Mouse (Mus musculus): Measurements from ENCODE around the gene Mms19.

Mms19 gene

DNA sequence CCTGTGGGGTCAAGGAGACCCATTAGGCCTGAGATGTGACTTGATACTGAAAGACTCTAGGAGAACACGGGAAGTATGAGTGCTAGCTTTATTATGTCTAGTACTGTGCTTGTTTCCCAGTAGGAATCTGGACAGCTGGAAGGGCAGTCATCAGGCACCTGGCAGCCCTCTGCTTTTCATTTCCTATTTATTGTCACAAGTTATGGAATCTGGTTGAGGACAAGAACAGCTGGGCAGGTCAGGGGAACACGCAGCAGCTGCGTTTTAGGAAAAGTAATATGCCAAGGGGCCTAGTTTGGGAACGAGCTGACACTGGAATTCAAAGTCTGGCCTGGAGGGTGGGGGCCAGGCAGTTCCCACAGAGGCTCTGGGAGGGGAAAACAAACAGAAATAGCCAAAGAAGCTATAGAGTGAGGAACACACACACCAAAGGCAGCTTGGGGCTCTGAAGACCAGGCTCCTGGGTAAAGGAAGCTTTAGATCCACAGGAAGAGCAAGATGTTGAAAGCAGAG, 19.5 kb upstream of the Mms19 start:
- in situ Hi-C loops (cut with MboI; ENCODE audit: low pct_unique_long_range_greater_than_20kb in 1 of 2, low sequenced_read_pairs in 2 of 2, unreplicated experiment in 1 of 2) = no loop called here

DNA sequence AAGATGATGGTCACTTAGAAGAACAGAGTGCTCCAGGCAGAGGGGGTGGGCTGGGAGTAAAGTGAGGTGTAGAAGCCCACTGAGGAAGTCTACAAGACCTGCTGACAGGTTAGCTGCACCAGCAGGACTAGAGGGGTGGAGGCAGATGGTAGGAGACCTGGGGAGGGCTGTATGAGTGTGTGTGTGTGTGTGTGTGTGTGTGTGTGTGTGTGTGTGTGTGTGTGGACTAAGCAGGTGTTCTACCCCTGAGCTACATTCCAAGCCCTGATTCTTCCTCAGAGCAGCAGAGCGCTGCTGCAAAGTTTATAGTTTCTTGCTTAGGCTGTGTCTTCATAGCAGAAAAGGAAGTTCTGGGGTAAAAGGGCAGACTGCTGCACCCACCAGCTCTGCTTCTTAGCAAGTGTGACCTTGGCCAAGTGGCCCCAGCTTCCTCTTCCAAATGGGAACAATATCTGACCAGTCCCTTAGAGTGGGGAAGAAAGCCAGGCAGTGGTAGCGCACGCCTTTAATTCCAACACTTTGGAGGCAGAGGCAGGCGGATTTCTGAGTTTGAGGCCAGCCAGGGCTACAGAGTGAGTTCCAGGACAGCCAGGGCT, 18.8 kb upstream of the Mms19 start:
- in situ Hi-C loops (cut with MboI; ENCODE audit: low pct_unique_long_range_greater_than_20kb in 1 of 2, low sequenced_read_pairs in 2 of 2, unreplicated experiment in 1 of 2) = no loop called here

DNA sequence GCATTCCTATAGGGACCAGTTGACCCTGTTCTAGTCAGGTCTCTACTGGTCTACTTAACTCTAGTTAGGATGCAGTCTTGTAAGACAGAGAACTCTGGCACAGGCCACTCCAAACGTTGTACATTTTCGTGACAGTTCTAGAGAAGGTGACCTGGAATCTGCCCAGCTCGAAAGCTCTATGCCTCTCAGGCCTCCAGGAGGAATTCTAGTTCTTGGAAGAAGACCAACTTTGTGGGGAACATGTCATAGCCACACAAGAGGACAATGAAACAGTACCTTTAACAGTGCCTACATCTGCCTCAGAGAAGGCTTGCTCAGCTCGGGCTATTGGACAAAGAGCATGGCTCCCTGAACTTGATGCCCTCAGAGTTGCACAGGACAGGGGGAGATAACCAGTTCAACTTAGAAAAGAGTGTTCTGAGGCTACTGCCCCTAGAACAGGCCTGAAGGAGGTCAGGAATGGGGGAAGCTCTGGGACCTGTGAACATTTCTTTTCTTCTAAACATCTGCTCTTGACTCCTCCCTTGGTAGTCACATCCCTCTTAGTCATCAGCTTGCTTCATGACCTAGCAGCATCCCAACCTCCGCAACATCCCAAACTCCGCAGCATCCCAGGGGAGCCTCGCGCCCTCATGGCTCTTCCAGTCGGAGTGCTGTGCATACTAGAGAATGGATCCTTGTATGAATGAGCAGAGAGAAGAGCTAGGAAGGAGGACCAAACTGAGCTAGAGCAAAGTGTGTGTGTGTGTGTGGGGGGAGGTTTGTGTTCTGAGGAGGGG, 18.0 kb upstream of the Mms19 start:
- in situ Hi-C loops (cut with MboI; ENCODE audit: low pct_unique_long_range_greater_than_20kb in 1 of 2, low sequenced_read_pairs in 2 of 2, unreplicated experiment in 1 of 2) = no loop called here

DNA sequence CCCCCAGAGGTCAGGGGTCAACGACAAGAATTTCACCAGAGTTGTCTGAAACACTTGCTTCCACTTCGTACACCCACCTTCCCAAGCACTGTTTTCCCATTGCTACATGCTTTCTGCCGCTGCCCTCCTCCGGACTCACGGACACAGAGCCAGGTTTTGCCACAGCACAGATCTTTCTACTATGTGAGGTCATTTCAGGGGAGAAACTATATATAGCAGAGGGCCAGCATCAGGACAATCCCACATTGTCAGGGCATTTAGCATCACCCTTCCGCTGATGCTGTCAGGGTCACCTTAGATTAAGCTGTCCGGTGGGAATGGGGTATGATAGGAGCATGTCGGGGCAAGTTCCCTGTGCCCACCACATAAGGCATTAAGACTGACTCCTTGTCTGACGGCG, 16.1 kb upstream of the Mms19 start:
- in situ Hi-C loops (cut with MboI; ENCODE audit: low pct_unique_long_range_greater_than_20kb in 1 of 2, low sequenced_read_pairs in 2 of 2, unreplicated experiment in 1 of 2) = no loop called here

DNA sequence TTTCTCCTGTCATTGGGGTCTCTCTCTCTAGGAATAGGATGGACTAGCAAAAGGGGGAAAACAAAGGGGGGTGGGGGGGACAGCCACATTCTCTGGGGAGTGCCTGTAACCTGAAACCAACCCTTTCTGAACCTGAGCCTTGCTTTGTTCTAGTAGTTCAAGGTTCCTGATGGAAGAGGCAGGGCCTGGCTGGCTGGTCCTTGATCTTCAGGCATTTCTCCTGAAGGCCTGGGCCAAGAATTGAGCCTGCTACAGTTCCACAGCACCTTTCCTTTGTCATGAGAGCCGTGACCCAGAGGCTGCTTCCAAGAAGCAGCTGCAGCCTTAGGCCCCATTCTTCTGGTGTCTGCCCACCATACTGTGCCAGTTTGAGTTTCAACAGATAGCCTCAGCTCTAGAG, 14.5 kb upstream of the Mms19 start:
- in situ Hi-C loops (cut with MboI; ENCODE audit: low pct_unique_long_range_greater_than_20kb in 1 of 2, low sequenced_read_pairs in 2 of 2, unreplicated experiment in 1 of 2) = no loop called here

DNA sequence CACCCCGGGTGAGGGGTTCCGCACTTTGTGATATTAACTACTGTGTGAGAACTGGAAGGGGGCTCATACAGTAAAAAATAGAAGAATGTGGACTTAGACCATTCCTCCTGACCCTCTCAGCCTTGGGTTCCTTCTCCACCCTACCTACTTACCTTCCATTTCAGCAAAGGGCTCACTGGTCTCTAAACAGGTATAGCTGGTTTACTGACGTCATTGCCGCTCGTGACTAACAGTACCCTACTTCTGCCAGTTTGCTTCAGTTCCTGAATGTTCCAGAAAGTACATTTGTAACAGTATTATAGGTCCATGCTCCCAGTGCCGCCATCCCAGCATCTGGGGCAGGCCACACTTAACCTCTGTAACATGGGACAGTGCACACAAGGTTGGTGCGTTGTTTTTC, 13.1 kb upstream of the Mms19 start:
- in situ Hi-C loops (cut with MboI; ENCODE audit: low pct_unique_long_range_greater_than_20kb in 1 of 2, low sequenced_read_pairs in 2 of 2, unreplicated experiment in 1 of 2) = no loop called here

DNA sequence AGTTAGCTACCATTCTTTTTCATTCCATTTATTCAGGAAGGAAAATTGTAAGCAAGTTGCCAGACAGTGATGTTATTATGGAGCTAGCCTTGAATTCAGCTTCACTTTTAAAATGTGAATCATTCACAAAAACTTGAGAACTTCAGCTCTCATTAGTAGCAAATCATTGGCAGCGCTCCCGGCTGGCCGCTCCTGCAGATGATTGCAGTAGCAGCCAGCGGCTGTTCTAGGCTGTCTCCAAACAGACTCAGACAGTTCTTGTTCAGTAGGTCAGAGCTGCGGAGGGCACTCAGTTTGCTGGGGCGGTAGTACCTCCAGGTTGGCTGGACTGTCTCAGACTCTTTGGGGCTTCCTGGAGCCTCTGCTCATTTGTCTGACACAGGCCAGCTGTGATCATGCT, 12.5 kb upstream of the Mms19 start:
- in situ Hi-C loops (cut with MboI; ENCODE audit: low pct_unique_long_range_greater_than_20kb in 1 of 2, low sequenced_read_pairs in 2 of 2, unreplicated experiment in 1 of 2) = no loop called here

DNA sequence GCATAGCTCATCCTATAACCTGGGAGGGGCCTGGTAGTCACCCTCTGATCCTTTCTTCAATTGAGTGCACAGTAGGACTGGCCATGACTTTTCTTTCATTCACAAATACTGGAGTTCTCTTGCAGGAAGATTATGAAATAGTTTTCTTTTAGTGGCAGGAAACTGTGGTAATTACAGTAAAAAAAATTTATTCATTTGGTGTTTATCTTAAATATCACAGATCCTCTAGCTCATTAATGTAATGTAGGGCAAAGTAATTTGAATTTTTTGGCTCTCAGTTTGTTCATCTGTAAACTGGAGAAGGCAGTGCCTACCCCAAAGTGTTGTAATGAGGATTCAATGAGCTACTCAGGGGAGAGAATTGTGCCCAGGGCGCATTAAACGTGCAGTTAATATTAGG, 12.0 kb upstream of the Mms19 start:
- in situ Hi-C loops (cut with MboI; ENCODE audit: low pct_unique_long_range_greater_than_20kb in 1 of 2, low sequenced_read_pairs in 2 of 2, unreplicated experiment in 1 of 2) = no loop called here

DNA sequence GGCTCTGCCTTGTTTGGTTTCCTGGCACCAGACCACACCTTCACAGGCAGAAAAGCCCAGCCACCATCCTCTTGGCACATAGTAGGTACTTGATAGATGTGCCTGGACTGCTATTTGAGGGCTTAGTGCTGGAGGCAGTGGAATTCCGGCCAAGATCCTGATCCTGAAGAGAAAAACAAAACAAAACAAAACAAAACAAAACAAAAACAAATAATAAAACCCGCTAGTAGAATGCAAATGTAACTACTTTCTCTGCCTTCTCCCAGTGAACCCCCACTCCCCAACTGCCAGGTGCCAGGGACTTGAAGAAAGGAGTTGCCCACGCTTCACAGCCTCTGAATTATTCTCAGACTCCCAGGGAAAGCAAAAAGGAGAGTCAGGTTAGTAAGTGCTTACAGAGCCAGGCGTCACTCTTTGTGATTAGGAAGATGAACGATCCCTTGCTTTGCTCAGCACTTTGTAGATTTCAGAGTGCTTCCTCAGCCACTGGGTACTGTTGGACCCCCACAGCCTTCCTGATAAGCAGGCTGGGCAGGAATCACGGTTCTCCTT, 11.0 kb upstream of the Mms19 start:
- in situ Hi-C loops (cut with MboI; ENCODE audit: low pct_unique_long_range_greater_than_20kb in 1 of 2, low sequenced_read_pairs in 2 of 2, unreplicated experiment in 1 of 2) = no loop called here

DNA sequence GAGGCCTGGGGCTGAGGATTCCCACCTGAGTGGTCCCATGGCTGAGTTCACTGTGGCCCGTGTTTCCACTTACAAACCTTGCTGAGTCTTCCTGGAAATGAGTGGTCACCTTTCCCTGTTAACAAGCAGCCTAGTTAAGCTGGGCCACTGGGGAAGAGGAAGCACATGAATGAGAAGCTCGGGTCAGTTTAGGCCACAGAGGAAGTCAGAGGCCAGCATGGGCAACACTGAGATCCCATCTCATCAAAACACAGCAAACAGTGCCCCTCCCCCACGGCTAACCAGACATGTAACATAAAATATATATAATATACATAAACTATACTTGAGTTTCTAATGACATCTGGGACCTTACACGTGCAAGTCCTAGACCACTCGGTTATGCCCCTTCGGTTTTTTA, 8.9 kb upstream of the Mms19 start:
- in situ Hi-C loops (cut with MboI; ENCODE audit: low pct_unique_long_range_greater_than_20kb in 1 of 2, low sequenced_read_pairs in 2 of 2, unreplicated experiment in 1 of 2) = no loop called here

DNA sequence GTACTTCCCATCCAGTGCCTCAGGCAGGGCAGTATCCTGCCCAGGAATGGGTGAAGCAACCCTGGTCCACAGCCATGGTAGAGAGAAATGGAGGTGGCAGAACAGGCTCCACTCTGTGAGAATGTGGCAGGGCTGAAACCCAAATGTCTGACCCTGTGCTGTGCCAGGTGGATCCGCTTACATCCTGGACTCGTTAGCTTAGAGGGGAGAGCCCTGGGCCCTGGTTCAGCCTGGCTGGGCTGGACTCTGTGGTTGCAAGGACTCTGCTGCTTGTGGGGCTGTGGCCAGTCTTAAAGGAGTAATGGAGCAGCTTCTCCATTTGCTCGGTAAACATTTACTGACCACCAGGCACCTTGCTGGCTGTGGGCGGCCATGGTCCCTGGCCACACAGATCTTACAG, 6.2 kb upstream of the Mms19 start:
- in situ Hi-C loops (cut with MboI; ENCODE audit: low pct_unique_long_range_greater_than_20kb in 1 of 2, low sequenced_read_pairs in 2 of 2, unreplicated experiment in 1 of 2) = no loop called here

DNA sequence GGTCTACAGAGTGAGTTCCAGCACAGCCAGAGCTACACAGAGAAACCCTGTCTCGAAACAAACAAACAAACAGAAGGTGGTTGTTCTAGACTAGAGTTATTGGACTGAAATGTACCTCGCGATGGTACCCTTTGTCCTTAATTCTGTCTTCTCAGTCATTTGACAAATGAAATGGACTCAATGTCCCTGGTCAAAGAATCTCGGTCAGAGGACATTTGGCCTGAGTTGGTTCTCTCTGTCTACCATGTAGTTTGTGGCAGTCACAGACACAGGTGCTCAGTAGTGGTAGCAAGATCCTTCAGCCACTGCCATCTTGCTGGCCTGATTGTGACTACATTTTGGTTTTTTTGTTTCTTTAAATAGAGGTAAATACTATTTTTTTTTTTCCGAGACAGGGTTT, 5.0 kb upstream of the Mms19 start:
- in situ Hi-C loops (cut with MboI; ENCODE audit: low pct_unique_long_range_greater_than_20kb in 1 of 2, low sequenced_read_pairs in 2 of 2, unreplicated experiment in 1 of 2) = no loop called here

DNA sequence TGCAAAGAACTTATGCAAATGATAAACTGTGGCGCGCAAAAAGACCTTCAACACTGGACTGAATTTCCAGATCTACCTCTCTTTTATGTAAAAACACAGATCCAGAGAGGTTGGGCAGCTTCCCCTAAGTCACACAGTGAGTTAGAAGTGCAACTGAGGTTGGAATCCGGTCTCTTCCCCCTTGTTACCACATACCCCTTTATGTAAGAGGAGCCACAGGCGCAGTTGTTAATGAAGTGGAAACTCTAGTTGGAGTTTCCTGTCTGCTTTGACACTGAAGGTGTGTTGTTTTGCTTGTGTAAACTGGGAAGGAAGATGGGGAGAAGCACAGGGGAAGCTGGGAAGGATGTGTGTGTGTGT, 1.8 kb upstream of the Mms19 start:
- in situ Hi-C loops (cut with MboI; ENCODE audit: low pct_unique_long_range_greater_than_20kb in 1 of 2, low sequenced_read_pairs in 2 of 2, unreplicated experiment in 1 of 2) = no loop called here

DNA sequence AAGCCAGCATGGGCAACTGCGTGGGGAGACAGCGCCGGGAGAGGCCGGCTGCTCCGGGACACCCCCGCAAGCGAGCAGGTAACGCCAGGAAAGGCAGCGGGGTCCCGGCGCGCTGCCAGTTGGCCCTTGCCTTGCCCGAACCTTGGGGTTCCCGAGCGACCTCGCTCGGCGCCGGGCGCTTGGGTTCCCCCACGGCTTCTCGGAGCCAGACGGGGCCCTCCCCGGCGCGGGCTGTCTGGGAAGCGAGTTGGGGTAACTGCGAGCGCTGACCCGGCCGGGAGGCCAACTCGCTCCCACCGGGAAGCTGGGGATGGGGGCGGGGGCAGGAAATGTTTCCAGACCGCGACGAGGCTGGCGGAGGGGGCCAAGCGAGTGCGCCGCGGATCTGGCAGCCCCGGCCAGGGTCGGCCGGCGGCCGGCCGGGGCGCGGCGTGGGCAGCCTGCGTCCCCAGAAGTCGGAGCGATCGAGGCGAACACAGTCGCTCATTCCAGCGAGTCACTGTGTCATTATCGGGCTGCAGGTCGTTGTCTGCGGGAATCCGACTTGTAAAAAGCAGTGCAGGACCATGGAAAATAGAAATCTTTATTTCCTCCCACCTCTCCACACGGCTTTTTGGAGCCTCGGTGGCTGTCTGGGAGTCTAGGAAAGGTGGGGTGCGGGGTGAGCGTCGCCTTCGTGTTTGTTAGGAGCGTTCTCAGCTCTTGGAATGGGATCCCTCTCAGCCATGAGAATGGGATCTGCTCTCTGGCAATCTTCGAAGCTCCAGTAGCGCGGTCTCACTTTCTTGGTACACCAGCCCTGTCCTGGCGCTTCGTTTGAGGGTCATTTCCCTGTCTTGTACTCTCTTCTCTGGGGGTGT, 1.2 kb upstream of the Mms19 start:
- in situ Hi-C loops (cut with MboI; ENCODE audit: low pct_unique_long_range_greater_than_20kb in 1 of 2, low sequenced_read_pairs in 2 of 2, unreplicated experiment in 1 of 2) = no loop called here

DNA sequence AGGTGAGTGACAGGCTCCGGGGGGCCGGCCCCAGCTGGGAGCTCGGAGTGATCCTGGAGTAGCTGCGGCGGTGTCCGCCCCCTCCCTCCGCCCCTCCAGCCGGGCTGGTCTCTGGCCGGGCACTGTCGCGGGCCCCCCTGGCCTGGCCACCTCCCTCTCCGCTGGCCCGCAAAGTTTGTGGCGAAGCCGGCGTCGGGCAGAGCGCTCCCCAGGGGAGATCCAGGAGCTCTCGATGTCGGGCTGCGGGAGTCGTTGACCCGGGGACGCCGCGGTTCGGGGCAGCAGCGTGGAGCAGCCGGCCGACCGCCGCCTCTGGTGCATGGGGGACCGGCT, 604 bp upstream of the Mms19 start, which contains the start of gene Ubtd1:
Ubtd1 (plus strand) TSS at position 169 of the 333 bp plus-strand sequence.
- in situ Hi-C loops (cut with MboI; ENCODE audit: low pct_unique_long_range_greater_than_20kb in 1 of 2, low sequenced_read_pairs in 2 of 2, unreplicated experiment in 1 of 2) = no loop called here

DNA sequence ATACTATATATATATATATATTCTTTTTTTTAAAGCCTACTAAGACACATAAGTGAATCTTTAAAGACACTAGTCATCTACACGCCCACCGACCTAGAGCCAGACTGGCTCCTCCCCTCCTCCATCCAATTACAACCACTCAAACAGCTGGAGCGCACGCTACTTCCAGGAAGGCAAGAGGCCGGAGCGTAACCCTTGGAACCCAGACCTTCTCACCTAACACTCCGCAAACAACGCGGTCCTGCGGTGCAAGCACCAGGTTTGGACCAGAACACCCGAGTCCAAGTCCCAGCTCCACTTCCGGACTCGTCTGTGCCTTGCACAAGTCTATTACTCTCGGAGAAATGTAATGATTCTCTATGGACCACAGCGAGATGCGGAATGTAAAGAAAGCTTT, 537 bp downstream of the Mms19 start:
- in situ Hi-C loops (cut with MboI; ENCODE audit: low pct_unique_long_range_greater_than_20kb in 1 of 2, low sequenced_read_pairs in 2 of 2, unreplicated experiment in 1 of 2) = no loop called here

DNA sequence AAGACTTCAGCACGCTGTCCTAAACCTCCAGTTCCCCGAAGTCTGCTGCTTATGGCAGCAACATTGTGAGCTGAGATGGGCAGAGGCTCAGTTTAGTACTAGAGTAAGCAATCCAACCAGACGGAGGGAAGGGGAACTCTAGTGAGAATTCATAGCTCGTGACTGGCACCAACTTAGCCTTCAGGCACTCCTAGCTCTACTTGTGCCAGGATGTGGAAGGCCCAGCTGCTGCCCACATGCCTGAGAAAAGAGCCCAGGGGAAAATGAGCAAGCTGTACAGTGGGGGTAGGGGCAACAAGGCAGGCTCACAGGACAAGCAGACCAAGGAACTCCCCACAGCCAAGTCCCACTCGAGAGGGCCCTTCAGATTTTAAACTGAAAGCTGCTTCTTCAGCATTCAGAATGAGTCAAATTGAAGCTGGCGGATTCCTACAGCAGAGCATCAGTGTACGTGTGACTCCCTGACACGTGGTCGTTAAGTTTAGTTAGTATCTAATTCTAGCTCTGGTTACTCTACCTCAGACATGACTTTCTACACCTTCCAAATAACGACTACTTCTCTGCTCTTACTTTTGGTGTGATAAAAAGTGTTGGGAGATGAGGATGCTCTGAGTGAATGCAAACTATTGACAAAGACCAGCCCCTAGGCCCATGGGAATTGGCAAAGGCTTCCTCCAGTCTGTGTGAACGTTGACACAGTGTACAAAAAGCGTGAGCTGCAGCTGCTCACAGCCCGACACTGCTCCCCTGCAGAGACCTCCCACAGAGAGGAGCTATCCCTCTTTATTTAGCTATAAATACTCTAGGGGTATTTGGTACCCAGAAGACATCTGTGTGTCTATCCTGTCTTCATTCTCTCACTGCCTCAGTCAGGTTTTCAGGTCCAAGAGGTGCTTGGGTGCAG, 6.8 kb downstream of the Mms19 start:
- in situ Hi-C loops (cut with MboI; ENCODE audit: low pct_unique_long_range_greater_than_20kb in 1 of 2, low sequenced_read_pairs in 2 of 2, unreplicated experiment in 1 of 2) = no loop called here

DNA sequence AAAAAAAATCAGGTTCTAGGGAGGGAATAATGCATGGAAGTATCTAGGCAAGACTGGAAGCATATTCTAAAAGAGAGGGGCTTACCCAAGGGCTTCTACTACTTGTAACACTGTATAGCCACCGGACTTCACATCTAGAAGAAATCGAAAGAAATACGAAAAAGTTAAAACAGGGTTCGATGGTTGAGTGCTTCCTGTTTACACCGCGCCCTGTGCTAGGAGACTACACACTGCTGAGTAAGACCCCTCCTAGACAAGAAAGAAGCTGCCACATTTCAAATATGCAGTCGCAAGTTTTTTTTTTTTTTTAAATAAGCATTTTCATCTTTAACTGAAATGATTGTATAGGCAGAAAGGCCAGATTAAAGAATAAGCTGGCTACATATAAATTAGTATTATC, 11.3 kb downstream of the Mms19 start:
- in situ Hi-C loops (cut with MboI; ENCODE audit: low pct_unique_long_range_greater_than_20kb in 1 of 2, low sequenced_read_pairs in 2 of 2, unreplicated experiment in 1 of 2) = no loop called here

Data from mouse embryonic stem cell (cell line).